Mouse (Mus musculus) liver, embryonic 14.5 days (tissue): ENCODE results near the gene Cldn9. TPM values are rescaled to one million over a fixed set of nuclear protein-coding genes. Genes with fewer than 3 reads are reported as not detected.

Experiments used
- ATAC-seq: fragments of 200-750 bp; cut with Nextera tagmentation; 2 replicates; pipeline ENCODE4 v1.8.0; 2017; ENCODE audit warnings: moderate number of reproducible peaks, mild to moderate bottlenecking, moderate library complexity; ENCODE audit not compliant: insufficient read depth
- DNase-seq, 3 experiments: peaks; one replicate each; pipeline ENCODE4 v3.0.0-alpha.2; 2012 to 2013; ENCODE audit warnings: low read depth in 3 of 3, low spot score in 3 of 3
- H3K27ac ChIP-seq: fragments of 300-500 bp; sonication (generic); 2 replicates; pipeline ENCODE4 v1.5.1; 2014; ENCODE audit warnings: moderate library complexity, mild to moderate bottlenecking, control low read depth, inconsistent platforms
- H3K27me3 ChIP-seq: fragments of 300-500 bp; sonication (generic); 2 replicates; pipeline ENCODE4 v1.6.1; 2014; ENCODE audit warnings: mild to moderate bottlenecking, low read length, moderate library complexity; ENCODE audit not compliant: control insufficient read depth, insufficient read depth
- H3K36me3 ChIP-seq: fragments of 300-500 bp; sonication (generic); replicated peaks from 2 replicates; pipeline ENCODE4 v1.6.1; 2014; ENCODE audit warnings: low read depth; ENCODE audit not compliant: control insufficient read depth, insufficient read depth
- H3K4me1 ChIP-seq, 2 experiments: fragments of 200-500 bp in 1 of 2; fragments of 300-500 bp in 1 of 2; sonication (generic) in 1 of 2; replicated peaks; 2 replicates each; pipeline ENCODE4 v1.6.1; 2012 to 2014; ENCODE audit warnings: antibody characterized with exemption in 1 of 2, inconsistent platforms in 1 of 2, low read length in 1 of 2; ENCODE audit not compliant: control insufficient read depth in 2 of 2, insufficient read depth in 2 of 2
- H3K4me2 ChIP-seq: fragments of 300-500 bp; sonication (generic); 2 replicates; pipeline ENCODE4 v1.6.1; 2014; ENCODE audit warnings: low read depth, mild to moderate bottlenecking, control low read depth, moderate library complexity
- H3K4me3 ChIP-seq, 2 experiments: fragments of 200-500 bp in 1 of 2; fragments of 300-500 bp in 1 of 2; sonication (generic) in 1 of 2; 2 replicates each; pipeline ENCODE4 v1.5.1; 2012 to 2014; ENCODE audit warnings: low read depth in 2 of 2, low read length in 2 of 2, mild to moderate bottlenecking in 2 of 2, control low read depth in 1 of 2, inconsistent platforms in 1 of 2, moderate library complexity in 1 of 2; ENCODE audit not compliant: insufficient read depth in 1 of 2
- H3K9ac ChIP-seq: fragments of 300-500 bp; sonication (generic); replicated peaks from 2 replicates; pipeline ENCODE4 v1.6.1; 2014; ENCODE audit warnings: mild to moderate bottlenecking, control low read depth, moderate library complexity
- H3K9me3 ChIP-seq: fragments of 300-500 bp; sonication (generic); 2 replicates; pipeline ENCODE4 v1.6.1; 2016; ENCODE audit warnings: low read length, mixed read lengths; ENCODE audit not compliant: control insufficient read depth
- CTCF ChIP-seq: IDR thresholded peaks from 2 replicates; pipeline ENCODE4 v1.5.1; 2016; ENCODE audit warnings: antibody characterized with exemption, low read depth, control low read depth
- EP300 ChIP-seq: IDR thresholded peaks from 2 replicates; pipeline ENCODE4 v1.6.1; 2016; ENCODE audit warnings: antibody characterized with exemption, low read depth
- WGBS: fragments of 180-500 bp; shearing (Covaris S2); extraction: QIAGEN DNeasy Blood & Tissue Kit; methylation state at CpG from one replicate; pipeline ENCODE4 v1.1.7; 2014; ENCODE audit not compliant: insufficient replicate concordance; 5-methylcytosine and 5-hydroxymethylcytosine counted together
- polyA plus RNA-seq, 2 experiments: library from polyadenylated mRNA; depleted of rRNA in 1 of 2; stranded (reverse) in 1 of 2; unstranded in 1 of 2; fragments of >200 nt; fragmentation: Nextera tagmentation in 1 of 2; extraction: Ambion mirVana in 1 of 2; gene quantifications; 2 replicates each; pipeline versions ENCODE4 v1.2.1 to v1.2.3; 2012 to 2014

Cldn9 gene
- polyA plus RNA-seq, 2 experiments, result 0.04 TPM; not detected in 1

DNA sequence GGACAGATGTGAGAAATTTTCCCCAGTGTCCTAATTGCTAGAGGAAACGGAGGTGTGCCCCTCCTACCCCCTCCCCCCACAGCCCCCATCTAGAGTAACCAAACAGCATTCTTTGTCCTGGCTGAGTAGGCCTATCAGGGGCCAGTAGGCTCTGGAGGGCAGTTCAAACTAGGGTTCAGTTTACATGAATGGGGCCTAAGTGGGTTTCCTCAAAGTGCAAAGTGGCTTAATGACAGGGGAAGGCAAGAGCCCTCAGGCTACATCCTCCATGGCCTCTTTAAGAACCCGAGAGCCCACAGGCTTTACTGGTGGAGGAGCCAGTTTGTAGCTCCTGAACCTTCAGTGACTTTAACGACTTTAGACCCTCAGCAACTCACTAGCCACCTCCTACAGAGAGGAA lies 12.0 kb upstream of the Cldn9 start:
- Histone ChIP-seq H3K36me3 (no peaks in the 10 kb centered on the region), H3K4me1 (no peaks in the 10 kb centered on the region), H3K27me3 (peaks cover 35% of the 10 kb centered on the region), H3K9me3 (no peaks in the 10 kb centered on the region), H3K4me2 (no peak overlapping the region), H3K4me3 (no peak overlapping the region), H3K9ac (no peak overlapping the region), H3K27ac (no peak overlapping the region)
- ATAC-seq (no peak), DNase-seq (no peak)
- TF ChIP-seq EP300 (no peak), CTCF (no peak)
- 37% methylated on average over 3 of the region's 3 CpGs for WGBS

GRCm38 (mm10) chr17:23694491-23694890 lies 10.7 kb upstream of the Cldn9 start:
- TF ChIP-seq EP300 (no peak), CTCF (no peak)
- peaks cover 22% of the 10 kb centered on the region for H3K27me3 ChIP-seq
- WGBS, result 25% methylated on average over 1 of the region's 1 CpGs

GRCm38 (mm10) chr17:23683226-23683625 lies 600 bp downstream of the Cldn9 start:
- Histone ChIP-seq H3K27me3 (peaks cover 57% of the 10 kb centered on the region), H3K4me1 (0 out of 4 replicates have a peak, but pooled peaks cover 0 to 2% of the 10 kb centered on the region in 2 experiments)

More at GRCm38 (mm10) chr17:23694491-23694890, 10.7 kb upstream of the Cldn9 start:
- Histone ChIP-seq H3K4me1 (no peaks in the 10 kb centered on the region), H3K9ac (no peak overlapping the region), H3K4me3 (no peak overlapping the region), H3K27ac (no peak overlapping the region), H3K36me3 (no peaks in the 10 kb centered on the region), H3K9me3 (no peaks in the 10 kb centered on the region), H3K4me2 (no peak overlapping the region)
- DNase-seq (no peak), ATAC-seq (no peak)

DNA sequence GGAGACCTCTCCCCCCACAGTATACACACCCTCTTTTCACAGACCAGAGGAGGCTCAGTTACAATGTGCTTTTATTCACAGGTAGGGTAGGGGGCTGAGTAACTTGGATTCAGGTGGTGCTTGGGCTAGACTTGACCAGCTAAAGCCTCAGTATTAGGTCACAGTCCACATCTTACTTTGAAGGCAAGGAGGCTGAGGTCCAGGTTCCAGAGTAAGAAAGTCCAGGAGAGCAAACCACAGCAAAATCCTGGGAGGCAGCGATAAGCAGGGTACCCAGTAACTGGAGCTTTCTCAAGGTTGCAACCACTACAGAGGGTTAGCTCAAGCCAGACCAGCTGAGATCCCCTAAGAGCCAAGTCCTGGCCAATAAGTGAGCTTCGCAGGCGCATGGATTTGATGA lies 1.3 kb downstream of the Cldn9 start:
- TF ChIP-seq EP300 (no peak), CTCF (no peak)
- Histone ChIP-seq H3K9ac (no peak overlapping the region), H3K36me3 (no peaks in the 10 kb centered on the region), H3K4me1 (peaks cover 2 to 4% of the 10 kb centered on the region in 2 experiments; a peak in 2 of 4 replicates), H3K9me3 (no peaks in the 10 kb centered on the region), H3K27ac (no peak overlapping the region), H3K4me3 (no peak overlapping the region), H3K27me3 (peaks cover 62% of the 10 kb centered on the region), H3K4me2 (no peak overlapping the region)
- no peak for DNase-seq
- 47% methylated on average over 3 of the region's 3 CpGs for WGBS
- no peak for ATAC-seq

More at GRCm38 (mm10) chr17:23683226-23683625, 600 bp downstream of the Cldn9 start:
- WGBS, result 19% methylated on average over 15 of the region's 15 CpGs
- Histone ChIP-seq H3K9me3 (no peaks in the 10 kb centered on the region), H3K36me3 (no peaks in the 10 kb centered on the region), H3K27ac (no peak overlapping the region), H3K9ac (no peak overlapping the region), H3K4me3 (no peak overlapping the region), H3K4me2 (no peak overlapping the region)
- ATAC-seq (no peak), DNase-seq (no peak)
- TF ChIP-seq EP300, result no peak
- no peak for TF ChIP-seq CTCF

GRCm38 (mm10) chr17:23682092-23682491 lies 1.7 kb downstream of the Cldn9 start:
- no peak overlapping the region for H3K9ac ChIP-seq
- H3K4me1 ChIP-seq, result peaks cover 2 to 5% of the 10 kb centered on the region in 2 experiments; a peak in 2 of 4 replicates
- no peak overlapping the region for H3K27ac ChIP-seq
- ATAC-seq (no peak), DNase-seq (no peak)
- no peak overlapping the region for H3K4me3 ChIP-seq
- H3K36me3 ChIP-seq, result no peaks in the 10 kb centered on the region
- no peak overlapping the region for H3K4me2 ChIP-seq
- 34% methylated on average over 4 of the region's 4 CpGs for WGBS
- TF ChIP-seq EP300, result no peak
- H3K27me3 ChIP-seq, result peaks cover 65% of the 10 kb centered on the region
- H3K9me3 ChIP-seq, result no peaks in the 10 kb centered on the region
